In the genomic region with DNA sequence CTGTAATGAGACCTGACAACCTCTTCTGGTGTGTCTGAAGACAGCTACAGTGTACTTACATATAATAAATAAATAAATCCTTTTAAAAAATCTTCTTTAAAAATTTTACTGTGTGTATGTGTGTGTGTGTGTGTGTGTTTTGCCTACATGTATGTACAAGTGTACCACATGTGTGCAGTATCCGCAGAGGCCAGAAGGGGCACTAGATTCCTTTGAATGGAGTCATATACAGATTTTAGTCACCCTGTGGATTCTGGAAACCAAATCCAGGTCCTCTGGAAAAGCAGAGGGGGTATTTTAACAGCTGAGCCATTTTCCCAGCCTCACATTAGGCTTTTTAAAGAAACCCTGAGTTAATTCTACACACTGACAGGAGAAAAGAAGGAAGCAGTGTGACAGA, we compare ENCODE assay signal across 19 mouse cellular contexts. TPM values are rescaled to one million over a fixed set of nuclear protein-coding genes. Genes with fewer than 3 reads are reported as not detected.
DNase-seq lines count a peak whose midpoint lies in the region; ATAC-seq and TF ChIP-seq lines count a peak whose summit lies in the region.
"Had no signal": no experiment of that assay in that cellular context is flagged by ENCODE, and none has a peak within 500 bp of the region (broad histone marks: within the 10 kb centered on the region; RNA-seq: fewer than 3 reads in every experiment).

No protein-coding gene starts in this region.

- no peaks in the 10 kb centered on the region for H3K27me3 ChIP-seq in heart, adult 2 months (ENCODE audit: control insufficient read depth, insufficient read depth, low read length)
- no peaks in the 10 kb centered on the region for H3K27me3 ChIP-seq in midbrain, embryonic 11.5 days (ENCODE audit: control insufficient read depth, insufficient read depth, low read length)
- no peaks in the 10 kb centered on the region for H3K27me3 ChIP-seq in midbrain, embryonic 13.5 days
- H3K27me3 ChIP-seq: forebrain, embryonic 12.5 days; liver, embryonic 12.5 days; midbrain, embryonic 15.5 days had no signal

- no peak for TF ChIP-seq EP300 in heart, adult 2 months (IDR thresholded peaks at IDR 0.05; ENCODE audit: insufficient read depth, low read depth, low read length)

- H3K4me1 ChIP-seq in heart, adult 2 months (ENCODE audit: control insufficient read depth, insufficient read depth, low read length), result no peaks in the 10 kb centered on the region
- H3K4me1 ChIP-seq in midbrain, embryonic 11.5 days (ENCODE audit: control insufficient read depth, insufficient read depth, low read length), result no peaks in the 10 kb centered on the region
- no peaks in the 10 kb centered on the region for H3K4me1 ChIP-seq in midbrain, embryonic 13.5 days (replicated peaks)
- H3K4me1 ChIP-seq in ES-E14 (ENCODE audit: control insufficient read depth in 2 of 2, insufficient read depth in 2 of 2, low read length in 2 of 2, poor library complexity in 1 of 2), result no peaks in the 10 kb centered on the region
- H3K4me1 ChIP-seq: forebrain, embryonic 12.5 days; hindbrain, embryonic 10.5 days; limb, embryonic 10.5 days; midbrain, embryonic 15.5 days had no signal

- no peak for ATAC-seq in midbrain, embryonic 11.5 days (ENCODE audit: low FRiP score)
- no peak for ATAC-seq in midbrain, embryonic 13.5 days
- ATAC-seq: liver, embryonic 12.5 days; midbrain, embryonic 15.5 days had no signal

- no peaks in the 10 kb centered on the region for H3K79me2 ChIP-seq in heart, adult 2 months (replicated peaks; ENCODE audit: control insufficient read depth, insufficient read depth, low read length)

- intact Hi-C loops in heart, adult 2 months (cut with DNase I), result no loop called here

- no peak for DNase-seq in heart, adult 2 months
- DNase-seq in heart, adult 18-20 months, result no peak
- DNase-seq in midbrain, embryonic 11.5 days (ENCODE audit: low spot score, missing footprints), result peak; percentile 72
- peak; percentile 20 for DNase-seq in ES-E14 (ENCODE audit: low read depth, low spot score)
- DNase-seq in induced T-regulatory cell, adult 2 months (ENCODE audit: low read depth), result peak; percentile 29
- no peak for DNase-seq in right cerebral cortex, postnatal 10 days (ENCODE audit: low spot score in 2 of 2)
- DNase-seq: cerebellum, adult 18-20 months; gastrocnemius, postnatal 10 days; kidney, adult 18-20 months; kidney, postnatal 14 days; layer of hippocampus, adult 9-11 months; lung, postnatal 10 days had no signal

- no peak overlapping the region for H3K27ac ChIP-seq in heart, adult 2 months
- H3K27ac ChIP-seq in midbrain, embryonic 11.5 days (ENCODE audit: low read depth, low read length), result no peak overlapping the region
- H3K27ac ChIP-seq in midbrain, embryonic 13.5 days, result no peak overlapping the region
- H3K27ac ChIP-seq in ES-E14 (ENCODE audit: insufficient read depth, low read depth, low read length, poor library complexity, severe bottlenecking), result no peak overlapping the region
- H3K27ac ChIP-seq: forebrain, embryonic 12.5 days; hindbrain, embryonic 10.5 days; left cerebral cortex, adult 2 months; limb, embryonic 10.5 days; liver, embryonic 12.5 days; midbrain, embryonic 15.5 days had no signal

- H3K9me3 ChIP-seq in midbrain, embryonic 11.5 days (ENCODE audit: control insufficient read depth, low read length), result no peaks in the 10 kb centered on the region
- no peaks in the 10 kb centered on the region for H3K9me3 ChIP-seq in midbrain, embryonic 13.5 days
- no peaks in the 10 kb centered on the region for H3K9me3 ChIP-seq in ES-E14 (ENCODE audit: control insufficient read depth, insufficient read depth, low read depth, low read length)
- H3K9me3 ChIP-seq: forebrain, embryonic 12.5 days; hindbrain, embryonic 10.5 days; limb, embryonic 10.5 days; liver, embryonic 12.5 days; midbrain, embryonic 15.5 days had no signal

- peak; percentile 25; the same call in 1 of the 2 replicates for TF ChIP-seq CTCF in heart, adult 2 months (IDR thresholded peaks at IDR 0.05)

- no peak overlapping the region for H3K4me3 ChIP-seq in heart, adult 2 months
- H3K4me3 ChIP-seq in midbrain, embryonic 11.5 days (ENCODE audit: low read depth, low read length), result no peak overlapping the region
- H3K4me3 ChIP-seq in midbrain, embryonic 13.5 days (replicated peaks), result no peak overlapping the region
- H3K4me3 ChIP-seq in ES-E14 (ENCODE audit: insufficient read depth in 1 of 2, low read depth in 1 of 2, low read length in 2 of 2, poor library complexity in 1 of 2, severe bottlenecking in 1 of 2), result no peak overlapping the region
- H3K4me3 ChIP-seq: forebrain, embryonic 12.5 days; hindbrain, embryonic 10.5 days; left cerebral cortex, adult 2 months; limb, embryonic 10.5 days; liver, embryonic 12.5 days; midbrain, embryonic 15.5 days had no signal

- in situ Hi-C loops in ES-E14 (cut with MboI; ENCODE audit: low sequenced_read_pairs in 2 of 2, unreplicated experiment in 2 of 2), result no loop called here

- H3K9ac ChIP-seq in heart, adult 2 months (ENCODE audit: low read depth, low read length), result no peak overlapping the region
- no peak overlapping the region for H3K9ac ChIP-seq in midbrain, embryonic 11.5 days (ENCODE audit: low read length)
- no peak overlapping the region for H3K9ac ChIP-seq in midbrain, embryonic 13.5 days (replicated peaks)
- H3K9ac ChIP-seq in ES-E14 (ENCODE audit: insufficient read depth, low read depth, low read length, poor library complexity, severe bottlenecking), result no peak overlapping the region
- H3K9ac ChIP-seq: forebrain, embryonic 12.5 days; liver, embryonic 12.5 days; midbrain, embryonic 15.5 days had no signal

- 100% methylated on average over 1 of the region's 1 CpGs for WGBS in heart, adult 2 months
- WGBS in midbrain, embryonic 11.5 days, result 94% methylated on average over 1 of the region's 1 CpGs
- 97% methylated on average over 1 of the region's 1 CpGs for WGBS in midbrain, embryonic 13.5 days

- H3K36me3 ChIP-seq in heart, adult 2 months (ENCODE audit: control insufficient read depth, insufficient read depth, low read length), result no peaks in the 10 kb centered on the region
- no peaks in the 10 kb centered on the region for H3K36me3 ChIP-seq in midbrain, embryonic 11.5 days (ENCODE audit: control insufficient read depth, insufficient read depth, low read length)
- H3K36me3 ChIP-seq in midbrain, embryonic 13.5 days, result no peaks in the 10 kb centered on the region
- H3K36me3 ChIP-seq in ES-E14 (ENCODE audit: control insufficient read depth, insufficient read depth, low read length, poor library complexity, severe bottlenecking), result peaks cover 2% of the 10 kb centered on the region; the same call in 1 of the 2 replicates
- H3K36me3 ChIP-seq: forebrain, embryonic 12.5 days; hindbrain, embryonic 10.5 days; limb, embryonic 10.5 days; liver, embryonic 12.5 days; midbrain, embryonic 15.5 days had no signal

- no peak overlapping the region for H3K4me2 ChIP-seq in midbrain, embryonic 11.5 days
- no peak overlapping the region for H3K4me2 ChIP-seq in midbrain, embryonic 13.5 days (replicated peaks)
- H3K4me2 ChIP-seq: forebrain, embryonic 12.5 days; liver, embryonic 12.5 days; midbrain, embryonic 15.5 days had no signal

- TF ChIP-seq POLR2A in heart, adult 2 months (IDR thresholded peaks at IDR 0.05; ENCODE audit: insufficient read depth, low read depth, low read length), result no peak

TF ChIP-seq in ES-E14, 5 proteins besides CTCF, POLR2A, EP300 and RAD21:
- no peak for TF ChIP-seq MAFK (IDR thresholded peaks at IDR 0.05; ENCODE audit: insufficient read depth, low read depth, low read length)
- no peak for TF ChIP-seq HCFC1 (IDR thresholded peaks at IDR 0.05; ENCODE audit: borderline replicate concordance, insufficient read depth, low read length)
- no peak for TF ChIP-seq ZC3H11A (IDR thresholded peaks at IDR 0.05; ENCODE audit: borderline replicate concordance, low read depth, low read length)
- TF ChIP-seq ZNF384 (IDR thresholded peaks at IDR 0.05; ENCODE audit: low read depth, low read length), result no peak
- TF ChIP-seq CHD2 (IDR thresholded peaks at IDR 0.05; ENCODE audit: low read depth, low read length), result no peak

RNA-seq across cellular contexts. Expression of gene Wdr89, which starts 27.6 kb away (rescaled TPM):
- 1 to 10 TPM; 2.8 TPM for total RNA-seq in heart, adult 2 months (2021)
- polyA plus RNA-seq in heart, adult 2 months (2012; rRNA removed), result 2.1 and 2.6 TPM in 2 replicates
- total RNA-seq in heart, adult 18-20 months (2021), result 1 to 10 TPM; 3.0 to 3.1 TPM
- 10.5 and 11.1 TPM in 2 replicates for polyA plus RNA-seq in midbrain, embryonic 11.5 days (2014; fragmentation: Nextera tagmentation; extraction: Ambion mirVana)
- polyA plus RNA-seq in midbrain, embryonic 13.5 days (2015; fragmentation: Nextera tagmentation; extraction: Ambion mirVana), result 7.3 and 7.5 TPM in 2 replicates
- total RNA-seq in ES-E14 (2012; rRNA removed), result 24.8 and 29.8 TPM in 2 replicates

RNA-seq across cellular contexts. Expression of gene Ppp2r5e, which starts 45.7 kb away (rescaled TPM):
- total RNA-seq in heart, adult 2 months (2021), result 10 to 100 TPM; 32.6 to 32.9 TPM
- polyA plus RNA-seq in heart, adult 2 months (2012; rRNA removed), result 9.1 and 14.6 TPM in 2 replicates
- total RNA-seq in heart, adult 18-20 months (2021), result 10 to 100 TPM; 30.9 to 32.2 TPM
- polyA plus RNA-seq in midbrain, embryonic 11.5 days (2014; fragmentation: Nextera tagmentation; extraction: Ambion mirVana), result 22.3 and 24.7 TPM in 2 replicates
- 21.4 TPM in 2 replicates for polyA plus RNA-seq in midbrain, embryonic 13.5 days (2015; fragmentation: Nextera tagmentation; extraction: Ambion mirVana)
- 12.8 and 16.6 TPM in 2 replicates for total RNA-seq in ES-E14 (2012; rRNA removed)

Comparison
In these comparisons a context has a peak if more than half of its experiments do, and no peak if none do; other contexts are left out.
1. DNase-seq: peak in midbrain, embryonic 11.5 days (single experiment), ES-E14 (single experiment) and induced T-regulatory cell, adult 2 months (single experiment); none in heart, adult 2 months (0 of 2), heart, adult 18-20 months (0 of 2) and right cerebral cortex, postnatal 10 days (0 of 2).